Mouse (Mus musculus): ENCODE measurements around the gene Zfp119b. TPM values are rescaled to one million over a fixed set of nuclear protein-coding genes. Genes with fewer than 3 reads are reported as not detected.

Zfp119b gene
- polyA plus RNA-seq, 1 experiment from 2014 or later = 3.9 TPM

- Histone ChIP-seq H3K27me3 (ENCODE audit: insufficient read depth, poor library complexity, severe bottlenecking) (no peaks in the 10 kb centered on the region), H3K4me3 (no peak overlapping the region), H3K4me1 (peaks cover 30% of the 10 kb centered on the region), H3K36me3 (peaks cover 66% of the 10 kb centered on the region), H3K9me3 (no peaks in the 10 kb centered on the region), H3K27ac (no peak overlapping the region)
- WGBS = 87% methylated on average over 10 of the region's 10 CpGs
- DNase-seq (ENCODE audit: low spot score) = no peak
These were observed 15.2 kb upstream of the Zfp119b start for GRCm38 (mm10) chr17:55964496-55964895.

- H3K4me3 ChIP-seq = no peak overlapping the region
- peaks cover 20% of the 10 kb centered on the region for H3K4me1 ChIP-seq
- H3K27me3 ChIP-seq (ENCODE audit: insufficient read depth, poor library complexity, severe bottlenecking) = no peaks in the 10 kb centered on the region
- 83% methylated on average over 14 of the region's 14 CpGs for WGBS
- H3K36me3 ChIP-seq = peaks cover 66% of the 10 kb centered on the region
- peak; percentile 73 for DNase-seq (ENCODE audit: low spot score)
- no peaks in the 10 kb centered on the region for H3K9me3 ChIP-seq
- no peak overlapping the region for H3K27ac ChIP-seq
These were observed 13.9 kb upstream of the Zfp119b start for GRCm38 (mm10) chr17:55963171-55963570.

- Histone ChIP-seq H3K27ac (no peak overlapping the region), H3K36me3 (peaks cover 53% of the 10 kb centered on the region), H3K4me1 (peaks cover 11% of the 10 kb centered on the region), H3K4me3 (no peak overlapping the region), H3K9me3 (no peaks in the 10 kb centered on the region), H3K27me3 (ENCODE audit: insufficient read depth, poor library complexity, severe bottlenecking) (no peaks in the 10 kb centered on the region)
- 95% methylated on average over 7 of the region's 7 CpGs for WGBS
- DNase-seq (ENCODE audit: low spot score) = peak; percentile 58
These were observed 12.3 kb upstream of the Zfp119b start for GRCm38 (mm10) chr17:55961631-55962030.

GRCm38 (mm10) chr17:55960791-55961190 is 11.5 kb upstream of the Zfp119b start:
- Histone ChIP-seq H3K4me3 (no peak overlapping the region), H3K27me3 (ENCODE audit: insufficient read depth, poor library complexity, severe bottlenecking) (no peaks in the 10 kb centered on the region), H3K4me1 (peaks cover 19% of the 10 kb centered on the region), H3K36me3 (peaks cover 46% of the 10 kb centered on the region), H3K27ac (no peak overlapping the region), H3K9me3 (no peaks in the 10 kb centered on the region)
- peak; percentile 61 for DNase-seq (ENCODE audit: low spot score)

GRCm38 (mm10) chr17:55959946-55960740 is 10.8 kb upstream of the Zfp119b start:
- DNase-seq (ENCODE audit: low spot score) = peak; percentile 77
- peak overlapping the region; percentile 67 for H3K4me3 ChIP-seq
- WGBS = 73% methylated on average over 10 of the region's 10 CpGs
- peaks cover 19% of the 10 kb centered on the region for H3K4me1 ChIP-seq
- peaks cover 4% of the 10 kb centered on the region; the same call in 1 of the 2 replicates for H3K27me3 ChIP-seq (ENCODE audit: insufficient read depth, poor library complexity, severe bottlenecking)
- peak overlapping the region; percentile 91; the same call in 1 of the 2 replicates for H3K27ac ChIP-seq
- H3K9me3 ChIP-seq = no peaks in the 10 kb centered on the region
- peaks cover 40% of the 10 kb centered on the region for H3K36me3 ChIP-seq

GRCm38 (mm10) chr17:55958918-55959728 is 9.8 kb upstream of the Zfp119b start, which contains the start of gene Yju2:
Gene Yju2, plus strand, starts transcription at chr17:55959099.
- Histone ChIP-seq H3K27me3 (ENCODE audit: insufficient read depth, poor library complexity, severe bottlenecking) (peaks cover 15% of the 10 kb centered on the region), H3K9me3 (no peaks in the 10 kb centered on the region), H3K27ac (peak within 1 kb of the TSS; percentile 91), H3K4me3 (peak within 1 kb of the TSS; percentile 67), H3K4me1 (peaks cover 19% of the 10 kb centered on the region), H3K36me3 (peaks cover 30% of the 10 kb centered on the region)
- WGBS = under 1% methylated on average over 45 of the region's 46 CpGs
- peak; percentile 98 for DNase-seq (ENCODE audit: low spot score)

- Histone ChIP-seq H3K4me1 (peaks cover 19% of the 10 kb centered on the region), H3K27ac (peak overlapping the region; percentile 91), H3K4me3 (peak overlapping the region; percentile 67), H3K36me3 (peaks cover 25% of the 10 kb centered on the region), H3K9me3 (no peaks in the 10 kb centered on the region), H3K27me3 (ENCODE audit: insufficient read depth, poor library complexity, severe bottlenecking) (peaks cover 19% of the 10 kb centered on the region)
- DNase-seq (ENCODE audit: low spot score) = no peak
- WGBS = 30% methylated on average over 2 of the region's 2 CpGs
These were observed 9.2 kb upstream of the Zfp119b start for GRCm38 (mm10) chr17:55958584-55958886.

- Histone ChIP-seq H3K9me3 (no peaks in the 10 kb centered on the region), H3K27ac (peak overlapping the region; percentile 91), H3K4me1 (peaks cover 19% of the 10 kb centered on the region), H3K27me3 (ENCODE audit: insufficient read depth, poor library complexity, severe bottlenecking) (peaks cover 20% of the 10 kb centered on the region), H3K4me3 (peak overlapping the region; percentile 67), H3K36me3 (peaks cover 19% of the 10 kb centered on the region)
- DNase-seq (ENCODE audit: low spot score) = no peak
- 71% methylated on average over 13 of the region's 13 CpGs for WGBS
These were observed 8.7 kb upstream of the Zfp119b start for GRCm38 (mm10) chr17:55957726-55958583.

- DNase-seq (ENCODE audit: low spot score) = peak; percentile 78
- Histone ChIP-seq H3K9me3 (no peaks in the 10 kb centered on the region), H3K27ac (no peak overlapping the region), H3K27me3 (ENCODE audit: insufficient read depth, poor library complexity, severe bottlenecking) (peaks cover 27% of the 10 kb centered on the region), H3K4me1 (peaks cover 19% of the 10 kb centered on the region), H3K4me3 (no peak overlapping the region), H3K36me3 (peaks cover 15% of the 10 kb centered on the region)
- 18% methylated on average over 9 of the region's 9 CpGs for WGBS
These were observed 7.9 kb upstream of the Zfp119b start for GRCm38 (mm10) chr17:55957168-55957567.

- Histone ChIP-seq H3K36me3 (peaks cover 9% of the 10 kb centered on the region; the same call in 1 of the 2 replicates), H3K27ac (no peak overlapping the region)
These were observed 7.3 kb upstream of the Zfp119b start for GRCm38 (mm10) chr17:55956591-55956990.

GRCm38 (mm10) chr17:55956129-55956528 is 6.8 kb upstream of the Zfp119b start:
- Histone ChIP-seq H3K27ac (peak overlapping the region; percentile 11; the same call in 1 of the 2 replicates), H3K36me3 (peaks cover 5% of the 10 kb centered on the region; the same call in 1 of the 2 replicates), H3K9me3 (no peaks in the 10 kb centered on the region), H3K27me3 (ENCODE audit: insufficient read depth, poor library complexity, severe bottlenecking) (peaks cover 29% of the 10 kb centered on the region), H3K4me3 (peak overlapping the region; percentile 61), H3K4me1 (peaks cover 19% of the 10 kb centered on the region)
- WGBS = 1% methylated on average over 26 of the region's 26 CpGs
- peak; percentile 87 for DNase-seq (ENCODE audit: low spot score)

More at GRCm38 (mm10) chr17:55956591-55956990, 7.3 kb upstream of the Zfp119b start:
- Histone ChIP-seq H3K4me1 (peaks cover 19% of the 10 kb centered on the region), H3K4me3 (peak overlapping the region; percentile 61), H3K9me3 (no peaks in the 10 kb centered on the region), H3K27me3 (ENCODE audit: insufficient read depth, poor library complexity, severe bottlenecking) (peaks cover 29% of the 10 kb centered on the region)
- WGBS = 31% methylated on average over 6 of the region's 6 CpGs
- peak; percentile 71 for DNase-seq (ENCODE audit: low spot score)

GRCm38 (mm10) chr17:55954229-55954628 is 4.9 kb upstream of the Zfp119b start:
- no peak for DNase-seq (ENCODE audit: low spot score)
- Histone ChIP-seq H3K27ac (no peak overlapping the region), H3K36me3 (no peaks in the 10 kb centered on the region), H3K9me3 (no peaks in the 10 kb centered on the region), H3K27me3 (ENCODE audit: insufficient read depth, poor library complexity, severe bottlenecking) (peaks cover 34% of the 10 kb centered on the region), H3K4me1 (peaks cover 12% of the 10 kb centered on the region), H3K4me3 (no peak overlapping the region)
- 34% methylated on average over 16 of the region's 16 CpGs for WGBS
